Mouse (Mus musculus) C2C12 (cell line): Measurements from ENCODE around the gene Bank1.

Source experiments
- CEBPB ChIP-seq: IDR thresholded peaks from one replicate; pipeline ENCODE4 v1.6.1; 2011; ENCODE audit warnings: low read depth, mild to moderate bottlenecking, control low read depth, moderate library complexity
- CTCF ChIP-seq: IDR thresholded peaks from one replicate; pipeline ENCODE4 v1.5.1; 2011; ENCODE audit not compliant: control insufficient read depth, insufficient read depth, insufficient read length
- FOSL1 ChIP-seq: IDR thresholded peaks from one replicate; pipeline ENCODE4 v1.8.0; 2011; ENCODE audit warnings: mild to moderate bottlenecking, low read length; ENCODE audit not compliant: poor library complexity, insufficient read depth, severe bottlenecking
- MAX ChIP-seq: IDR thresholded peaks from one replicate; pipeline ENCODE4 v1.6.1; 2011; ENCODE audit warnings: mild to moderate bottlenecking, control low read depth
- MYOD1 ChIP-seq: IDR thresholded peaks from one replicate; pipeline ENCODE4 v1.6.1; 2011; ENCODE audit warnings: low read depth; ENCODE audit not compliant: control insufficient read depth, insufficient read length
- MYOG ChIP-seq: IDR thresholded peaks from one replicate; pipeline ENCODE4 v1.6.1; 2011; ENCODE audit not compliant: control insufficient read depth, insufficient read length; ENCODE audit errors: extremely low read depth
- USF1 ChIP-seq: IDR thresholded peaks from one replicate; pipeline ENCODE4 v1.6.1; 2011; ENCODE audit warnings: low read depth, mild to moderate bottlenecking, control low read depth, moderate library complexity

DNA sequence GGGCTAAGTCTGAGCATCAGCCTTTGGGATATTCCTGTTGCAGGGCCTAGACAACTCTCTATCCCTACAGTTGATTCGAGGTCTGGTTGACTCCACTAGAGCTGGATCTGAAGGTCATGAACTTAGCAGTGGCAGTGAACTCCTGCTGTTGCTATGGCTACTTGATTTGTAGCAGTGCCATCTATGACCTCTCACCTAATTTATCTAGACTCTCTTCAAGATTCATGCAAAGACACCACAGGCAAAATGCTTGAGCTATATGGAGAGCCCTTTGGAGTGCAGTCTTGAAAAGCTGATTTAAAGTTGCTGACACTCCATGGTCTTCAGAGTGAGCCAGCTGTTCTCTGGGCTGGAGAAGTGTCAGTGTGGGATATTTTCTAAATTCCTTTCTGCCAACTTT is 290.1 kb downstream of the Bank1 start:
- TF ChIP-seq CTCF, result no peak
- TF ChIP-seq CEBPB, result no peak
- no peak for TF ChIP-seq USF1
- no peak for TF ChIP-seq MAX
- no peak for TF ChIP-seq MYOD1
- no peak for TF ChIP-seq FOSL1
- TF ChIP-seq MYOG, result no peak
